Mouse (Mus musculus) heart, adult 8-10 months (tissue): ENCODE results near the gene Smug1. TPM values are rescaled to one million over a fixed set of nuclear protein-coding genes. Genes with fewer than 3 reads are reported as not detected.

Source experiments
- DNase-seq: peaks from one replicate; pipeline ENCODE4 v3.0.0; 2022; ENCODE audit warnings: low spot score
- total RNA-seq, 4 experiments: library from RNA; stranded (reverse); gene quantifications; 2 replicates each; pipeline ENCODE4 v1.2.4; 2022

The Smug1 gene
- total RNA-seq, 4 experiments from 2014 or later = 10.4 to 16.8 (median 15.2) TPM

DNA sequence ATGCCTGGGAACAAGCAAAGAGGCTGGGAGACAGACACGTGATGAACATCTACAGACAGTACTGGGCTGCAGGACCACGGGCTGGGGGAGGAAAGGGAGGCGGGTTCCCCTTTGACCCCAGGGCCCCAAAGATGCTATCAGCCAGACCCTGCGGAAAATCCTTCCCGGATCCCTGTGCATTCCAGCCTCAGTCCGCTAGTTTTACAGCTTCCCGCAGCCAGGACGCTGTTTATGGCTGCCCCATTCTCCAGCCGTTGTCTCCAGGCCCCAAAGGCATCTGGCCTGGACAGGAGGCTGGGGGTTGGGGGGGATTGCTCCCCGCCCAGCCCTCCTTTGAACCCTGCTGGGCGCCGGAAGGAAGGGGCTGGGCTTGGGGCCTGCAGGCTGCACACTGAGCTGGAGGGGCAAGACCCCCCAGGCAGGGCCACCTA lies 10.7 kb upstream of the Smug1 start:
- no peak for DNase-seq

DNA sequence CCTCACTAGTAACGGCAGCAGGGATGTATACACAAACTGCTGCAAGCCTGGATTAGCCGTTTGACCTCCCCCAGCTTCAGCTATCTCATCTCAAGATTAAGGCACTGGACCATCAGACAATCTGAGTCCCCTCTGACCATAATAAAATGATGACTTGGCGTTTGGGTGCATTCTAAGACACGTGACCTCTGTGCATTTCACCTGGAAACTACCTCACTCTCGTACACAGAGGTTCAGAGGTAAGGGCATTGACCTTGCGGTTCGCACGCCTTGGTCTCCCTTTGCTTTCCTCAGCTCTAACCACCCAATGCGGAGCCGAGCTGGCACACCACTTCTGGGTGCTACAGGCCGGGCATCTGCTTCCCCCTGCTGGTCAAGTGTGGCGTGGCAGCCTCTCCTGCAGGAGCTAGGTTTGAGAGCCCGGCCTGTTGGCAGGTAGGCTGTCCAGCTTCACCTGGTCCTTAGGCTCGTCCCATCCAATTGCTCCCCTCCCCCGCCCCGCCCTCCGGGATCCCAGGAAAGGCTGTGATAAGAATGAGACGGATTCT lies 10.1 kb upstream of the Smug1 start:
- DNase-seq = peak; percentile 84

- DNase-seq = no peak
Measured at GRCm38 (mm10) chr15:103173251-103173650, 6.4 kb upstream of the Smug1 start.

- no peak for DNase-seq
Measured at GRCm38 (mm10) chr15:103172537-103172936, 5.6 kb upstream of the Smug1 start.

DNA sequence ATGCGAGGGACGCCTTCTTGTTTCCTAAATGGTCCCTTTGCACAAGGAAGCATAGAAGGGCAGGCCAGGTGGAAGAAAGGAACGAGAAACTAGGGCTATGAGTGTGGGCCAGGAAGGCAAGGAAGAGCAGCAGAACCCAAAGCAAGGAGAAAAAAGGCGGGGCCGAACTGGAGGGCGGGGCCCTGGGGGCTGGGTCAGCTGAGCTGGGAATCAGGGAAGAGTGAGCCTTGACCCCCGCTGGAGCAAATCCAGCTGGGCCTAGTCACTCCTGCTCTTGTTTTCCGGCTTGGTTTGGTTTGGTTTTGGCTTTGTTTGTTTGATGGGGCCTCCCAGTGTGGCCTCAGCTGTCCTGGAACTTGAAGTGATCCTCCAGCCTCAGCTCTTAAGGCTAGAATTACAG lies 4.4 kb upstream of the Smug1 start:
- DNase-seq = no peak

DNA sequence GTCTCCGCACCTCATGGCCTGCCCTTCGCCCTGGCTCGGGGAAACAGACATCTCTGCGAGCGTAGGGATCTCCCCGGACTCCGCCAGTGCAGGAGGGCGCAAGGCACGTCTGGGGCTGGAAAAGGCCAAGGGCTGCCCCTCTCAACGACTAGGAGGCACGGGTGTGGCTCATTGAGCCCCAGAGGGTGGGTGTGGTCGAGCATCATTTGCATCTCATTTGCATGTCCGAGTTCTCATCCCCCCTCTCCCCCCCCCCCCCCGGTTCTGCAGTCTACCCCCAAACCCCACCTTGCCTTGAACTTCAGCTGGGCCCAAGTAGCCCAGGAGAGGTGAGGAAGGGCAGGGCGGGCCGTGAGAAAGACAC lies 3.4 kb upstream of the Smug1 start:
- DNase-seq = no peak

- no peak for DNase-seq
Measured at GRCm38 (mm10) chr15:103169612-103170315, 2.9 kb upstream of the Smug1 start.

DNA sequence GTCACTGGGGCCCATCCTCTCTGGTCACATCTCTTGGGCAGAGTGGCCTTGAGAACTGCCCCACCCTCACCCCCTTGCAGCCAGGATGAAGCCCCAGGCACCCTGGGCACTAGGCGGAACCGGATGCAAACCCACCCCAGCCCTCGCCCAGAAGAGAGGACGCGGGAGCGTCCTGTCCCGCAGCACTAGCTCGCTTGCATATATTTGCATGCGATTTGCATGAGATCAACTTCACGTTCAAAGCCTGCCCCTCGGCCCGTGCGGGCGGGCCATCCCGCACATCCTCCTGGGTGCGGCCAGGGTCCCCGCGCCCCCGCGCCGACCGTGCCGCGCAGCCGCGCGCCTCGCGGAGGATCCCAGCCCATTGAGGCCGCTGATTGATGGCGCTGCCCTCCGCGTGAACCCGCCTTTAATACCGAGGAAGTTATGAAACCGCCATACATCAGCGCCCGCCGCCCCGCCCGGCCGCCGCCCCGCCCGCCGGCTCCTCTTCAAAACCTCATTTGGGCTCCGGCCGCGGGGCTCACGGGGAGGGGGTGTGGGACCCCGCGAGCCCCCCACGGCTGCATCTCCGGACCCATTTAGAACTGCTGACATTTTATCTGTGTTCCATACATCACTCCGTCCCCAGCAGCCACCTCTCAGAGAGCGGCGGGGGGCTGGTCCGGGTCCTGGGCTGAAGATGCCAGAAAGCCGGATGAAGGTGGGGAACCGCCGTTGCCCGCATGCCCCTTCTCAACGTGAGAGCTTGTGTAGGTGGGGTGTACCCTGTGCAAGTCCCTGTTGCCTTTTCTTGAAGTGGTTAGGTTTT lies 2.1 kb upstream of the Smug1 start:
- no peak for DNase-seq

DNA sequence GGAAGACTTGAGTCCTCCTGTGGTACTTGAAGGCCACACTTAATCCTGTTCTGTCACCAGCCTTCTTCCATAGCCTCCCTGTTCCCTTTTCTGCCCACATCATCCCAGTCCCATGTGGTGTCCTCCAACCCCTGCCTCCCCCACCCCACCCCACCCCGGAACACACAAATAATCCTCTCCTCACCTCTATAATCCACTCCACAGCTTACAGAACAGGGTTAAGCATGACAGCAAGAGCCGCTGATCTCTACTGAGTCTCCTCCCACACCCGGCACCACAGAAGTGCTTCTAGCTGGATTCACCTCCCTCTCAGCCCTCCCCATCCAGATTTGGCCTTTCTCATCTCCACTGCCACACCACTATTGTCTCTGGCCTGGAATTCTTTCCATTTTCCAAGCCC lies 894 bp upstream of the Smug1 start:
- DNase-seq = no peak

- no peak for DNase-seq
Measured at GRCm38 (mm10) chr15:103165924-103166323, 968 bp downstream of the Smug1 start.

DNA sequence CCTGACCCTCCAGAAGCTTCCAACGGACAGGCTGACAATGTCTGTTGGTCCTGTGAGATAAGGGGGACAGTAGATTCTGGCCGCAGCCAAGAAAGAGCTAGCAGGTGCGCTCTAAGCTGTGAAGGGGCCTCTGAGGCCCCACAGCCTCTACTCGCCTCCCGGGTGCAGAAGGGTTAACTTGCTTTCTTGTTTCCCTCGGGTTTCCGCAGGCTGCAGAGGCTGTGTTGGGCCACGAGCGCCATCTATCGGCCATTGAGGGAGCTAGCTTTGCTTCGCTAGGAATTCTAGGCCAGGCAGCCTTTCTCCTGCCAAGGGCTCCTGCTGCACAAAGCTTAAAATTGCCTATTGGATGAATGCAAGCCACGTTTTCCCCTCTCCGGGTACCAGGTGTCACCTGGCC lies 1.5 kb downstream of the Smug1 start:
- DNase-seq = peak; percentile 86

DNA sequence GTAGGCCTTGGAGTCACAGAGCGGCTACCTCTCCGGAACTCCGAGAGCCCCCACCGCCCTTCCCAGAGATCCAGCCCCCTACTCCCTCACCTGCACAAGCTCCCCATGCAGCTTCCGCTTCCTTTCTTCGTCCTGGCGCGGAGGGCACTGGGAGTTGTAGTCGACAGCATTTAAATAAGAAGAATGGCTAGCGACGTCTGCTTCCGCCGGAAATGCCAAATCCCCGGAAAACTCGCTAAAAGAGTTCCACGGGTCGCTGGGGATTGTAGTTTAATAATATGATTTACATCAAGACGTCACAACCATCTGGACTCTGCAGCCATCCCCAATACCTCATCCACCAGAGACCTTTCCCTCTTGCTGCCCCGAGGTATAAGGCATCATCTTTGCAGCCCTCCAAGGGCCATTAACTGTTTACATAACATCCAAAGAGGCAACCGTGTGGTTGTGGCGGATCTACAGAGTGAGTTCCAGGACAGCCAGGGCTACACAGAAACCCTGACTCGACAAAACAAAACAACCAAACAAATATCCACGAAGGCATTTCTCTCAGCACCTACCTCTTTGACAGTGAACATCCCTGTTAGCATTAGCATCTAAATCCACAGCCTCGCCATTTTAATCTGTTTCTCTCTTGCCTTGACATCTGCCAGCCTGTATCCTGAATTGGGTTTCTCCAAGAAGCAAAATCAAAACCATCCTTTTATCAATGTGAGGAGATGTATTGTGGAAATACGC lies 3.5 kb downstream of the Smug1 start:
- DNase-seq = peak; percentile 95

DNA sequence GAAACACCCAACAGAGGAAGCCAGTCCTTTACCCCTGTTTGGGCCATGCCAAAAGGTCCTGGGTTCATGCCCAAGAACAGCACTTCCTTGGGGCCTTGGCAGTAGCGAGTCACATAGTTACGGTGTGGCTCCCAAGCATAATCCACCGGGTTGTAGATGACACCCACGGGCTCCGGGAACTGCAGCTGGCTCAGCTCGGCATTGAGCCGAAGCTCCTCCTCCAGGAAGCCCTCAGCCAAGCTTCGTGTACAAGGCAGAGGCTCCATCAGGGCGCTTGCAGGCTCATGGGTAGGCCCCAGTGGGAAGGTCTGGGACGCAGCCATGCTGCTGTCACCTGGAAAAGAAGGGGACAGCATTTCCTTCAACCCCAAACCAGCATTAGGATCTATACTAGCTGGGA lies 9.3 kb downstream of the Smug1 start:
- no peak for DNase-seq

DNA sequence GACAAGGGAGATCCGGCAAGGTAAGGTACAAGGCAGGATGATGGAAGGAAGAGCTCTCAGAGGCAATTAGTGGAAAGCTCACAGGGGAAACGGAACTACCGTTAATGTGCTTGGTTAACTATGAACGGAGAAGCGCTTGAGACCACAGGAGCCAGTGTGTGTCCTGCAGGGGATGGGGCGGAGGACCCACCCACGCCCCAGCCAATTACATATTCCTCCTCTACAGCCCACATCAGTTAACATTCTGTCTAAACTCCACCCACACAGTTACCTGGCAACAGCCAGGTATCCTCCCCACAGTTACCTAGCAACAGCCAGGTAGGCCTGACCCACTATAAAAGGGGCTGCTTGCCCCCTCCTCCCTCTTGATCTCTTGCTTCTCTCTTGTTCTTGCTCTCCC lies 10.0 kb downstream of the Smug1 start:
- no peak for DNase-seq

DNA sequence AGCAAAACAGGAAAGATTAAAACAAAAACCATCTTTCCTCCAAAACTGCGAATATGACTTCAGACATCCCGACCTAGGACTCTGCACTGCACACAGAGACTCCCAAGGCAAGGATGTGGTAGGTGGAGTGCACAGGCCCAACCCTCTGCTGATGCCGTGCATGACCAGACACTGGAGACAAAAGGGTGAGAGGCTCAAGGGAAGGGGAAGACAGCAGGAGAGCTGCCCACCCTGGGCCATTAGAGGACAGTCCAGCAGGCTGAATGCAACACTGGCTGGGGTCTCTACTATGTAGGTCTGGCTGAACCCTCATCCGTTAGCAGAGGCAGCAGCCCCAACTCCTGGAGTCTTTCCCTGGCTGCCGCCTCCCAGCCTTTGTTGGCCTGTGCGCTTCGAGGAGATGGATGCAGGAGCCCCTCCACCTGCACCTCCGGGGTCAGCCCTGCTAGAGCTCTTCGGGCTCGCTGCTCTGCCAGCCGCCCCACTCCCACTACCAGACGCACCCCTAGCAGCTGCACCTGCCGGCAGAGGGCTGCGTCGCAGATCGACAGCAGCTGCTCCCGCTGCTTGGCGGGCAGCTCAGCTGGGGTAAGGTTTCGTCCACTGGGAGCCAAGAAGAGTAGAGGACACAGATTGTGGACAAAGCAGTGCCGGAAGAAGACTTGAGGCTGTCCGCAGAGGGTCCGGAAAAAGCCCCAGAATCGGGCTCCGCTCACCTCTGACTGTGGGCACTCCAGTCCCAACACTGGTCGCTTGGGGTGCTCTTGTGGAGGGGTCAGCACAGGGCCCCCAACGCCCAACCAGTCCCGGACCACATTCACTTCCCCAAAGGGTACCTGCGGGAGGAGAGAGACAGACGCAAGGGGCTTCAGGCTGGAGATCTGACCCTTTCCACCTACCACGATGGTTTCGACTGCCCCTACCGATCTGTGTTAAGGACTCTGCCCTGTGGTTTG lies 11.2 kb downstream of the Smug1 start:
- DNase-seq = no peak

GRCm38 (mm10) chr15:103152890-103153610 lies 13.8 kb downstream of the Smug1 start:
- no peak for DNase-seq

DNA sequence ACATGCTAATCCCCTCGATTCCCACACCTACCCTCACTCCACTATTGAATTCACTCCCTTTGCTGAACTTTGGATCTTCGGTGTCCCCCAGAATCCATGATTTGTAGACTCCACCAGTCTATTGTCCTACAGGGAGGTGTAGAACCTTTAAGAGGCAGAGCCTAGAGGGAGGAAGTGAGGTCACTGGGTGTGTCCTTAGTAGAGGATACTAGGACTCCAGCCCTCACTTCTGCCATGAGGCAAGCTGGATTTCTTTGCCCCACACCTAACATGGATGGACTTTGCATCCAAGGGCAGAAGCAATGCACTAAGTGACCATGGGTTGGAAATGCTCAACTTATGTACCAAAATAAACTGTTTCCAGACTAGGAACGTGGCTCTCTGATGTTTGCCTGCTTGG lies 14.5 kb downstream of the Smug1 start:
- no peak for DNase-seq

DNA sequence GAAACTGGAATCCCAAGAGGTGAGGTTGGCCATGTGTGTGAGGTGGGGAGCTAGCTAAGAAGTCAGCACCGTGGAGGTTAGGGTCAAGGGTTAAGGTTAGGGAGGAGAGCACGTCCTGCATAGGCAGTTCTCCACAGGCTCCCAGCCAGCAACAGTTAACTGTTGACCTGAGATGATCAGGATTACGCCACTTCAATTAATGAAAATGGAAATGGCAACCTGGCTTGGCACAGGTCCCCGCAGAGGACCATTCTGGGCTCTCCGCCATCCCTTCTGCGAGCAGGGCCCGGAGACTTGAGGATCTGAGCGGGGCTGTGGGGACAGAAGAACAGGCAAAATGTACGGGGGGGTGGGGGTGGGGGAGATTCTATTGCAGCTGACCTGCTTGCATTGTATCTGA lies 19.1 kb downstream of the Smug1 start:
- DNase-seq = no peak

DNA sequence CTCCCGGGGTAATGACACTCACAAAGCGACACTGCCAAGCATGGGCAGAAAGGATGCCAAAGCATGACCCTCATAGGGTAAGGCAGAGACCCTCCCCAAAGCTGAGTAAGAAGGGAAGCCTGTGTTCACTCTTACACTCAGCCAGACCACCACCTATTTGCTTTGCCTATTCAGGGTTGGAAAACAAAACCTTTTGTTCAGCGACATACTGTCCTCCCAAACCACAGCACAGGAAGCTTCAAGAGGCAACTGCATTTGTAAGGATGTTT lies 19.5 kb downstream of the Smug1 start:
- no peak for DNase-seq

DNA sequence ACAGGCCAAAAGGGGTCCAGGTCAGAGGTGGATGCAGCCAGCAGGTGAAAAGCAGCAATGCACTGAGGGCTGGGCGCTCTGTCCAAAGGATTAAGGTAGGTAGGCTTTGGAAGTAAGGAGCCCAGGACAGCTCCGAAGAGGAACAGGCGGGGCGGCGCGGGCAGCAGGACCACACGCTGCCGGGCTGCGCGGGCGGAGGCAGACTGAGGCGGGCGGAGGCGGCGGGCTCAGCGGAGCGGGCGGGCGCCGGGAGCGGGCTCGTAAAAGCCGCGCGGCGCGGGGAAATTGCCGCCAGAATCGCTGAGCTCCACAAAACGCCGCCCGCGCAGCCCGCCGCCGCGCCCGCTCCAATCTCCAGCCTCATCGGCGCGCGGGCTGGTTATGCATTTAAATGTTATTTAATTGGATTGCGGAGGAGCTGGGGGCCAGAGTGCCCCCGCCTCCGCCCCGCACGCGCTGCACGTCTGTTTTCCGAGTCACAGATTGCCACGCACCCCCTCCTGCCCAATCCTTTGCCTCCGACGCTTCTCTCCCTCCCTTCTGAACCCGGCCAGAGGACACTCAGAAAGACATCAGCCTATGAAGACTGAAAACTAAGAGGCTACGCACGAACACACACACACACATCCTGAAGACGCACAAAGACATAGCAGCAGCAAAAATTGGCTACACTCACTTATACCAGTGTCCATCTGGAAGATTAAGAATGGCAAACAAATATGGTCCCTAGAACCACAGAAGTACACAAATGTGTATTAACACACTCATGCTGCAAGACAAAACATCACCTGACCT lies 20.1 kb downstream of the Smug1 start:
- no peak for DNase-seq
